Mouse (Mus musculus): ENCODE results near the gene Olfr1427. TPM values are rescaled to one million over a fixed set of nuclear protein-coding genes. Genes with fewer than 3 reads are reported as not detected.

Olfr1427 gene
- not detected for polyA plus RNA-seq (2014; fragmentation: Illumina TruSeq; extraction: RNeasy Lipid Tissue Mini Kit (QIAGEN cat#74804); ENCODE audit: low read depth, low replicate concordance)

GRCm38 (mm10) chr19:12103234-12103633 is at the start of gene Olfr1427:
Gene Olfr1427, minus strand, starts transcription at chr19:12103334.

GRCm38 (mm10) chr19:12123103-12123502 is 20.0 kb upstream of the Olfr1427 start, which contains the start of gene Olfr76:
Gene Olfr76, minus strand, starts transcription at chr19:12123203.

GRCm38 (mm10) chr19:12115797-12116196 is 12.7 kb upstream of the Olfr1427 start, which contains the start of gene Olfr1428:
Gene Olfr1428, minus strand, starts transcription at chr19:12115897.

GRCm38 (mm10) chr19:12091913-12092312 is 11.2 kb downstream of the Olfr1427 start, which contains the start of gene Olfr1426:
Gene Olfr1426, minus strand, starts transcription at chr19:12092013.

GRCm38 (mm10) chr19:12077631-12078030 is 25.5 kb downstream of the Olfr1427 start, which contains the start of gene Olfr1425:
Gene Olfr1425, minus strand, starts transcription at chr19:12077731.

GRCm38 (mm10) chr19:12062582-12062981 is 40.6 kb downstream of the Olfr1427 start, which contains the start of gene Olfr1424:
Gene Olfr1424, minus strand, starts transcription at chr19:12062682.

Other genes with a start within 250 kb of the Olfr1427 start
- not detected for gene Olfr1418, start 242.3 kb downstream of the Olfr1427 start, polyA plus RNA-seq (2014; fragmentation: Illumina TruSeq; extraction: RNeasy Lipid Tissue Mini Kit (QIAGEN cat#74804); ENCODE audit: low read depth, low replicate concordance)
- gene Olfr1419, start 228.2 kb downstream of the Olfr1427 start, polyA plus RNA-seq (2014; fragmentation: Illumina TruSeq; extraction: RNeasy Lipid Tissue Mini Kit (QIAGEN cat#74804); ENCODE audit: low read depth, low replicate concordance): not detected
- gene Olfr1420, start 216.8 kb downstream of the Olfr1427 start, polyA plus RNA-seq (2014; fragmentation: Illumina TruSeq; extraction: RNeasy Lipid Tissue Mini Kit (QIAGEN cat#74804); ENCODE audit: low read depth, low replicate concordance): not detected
- 35.1 TPM for gene Patl1, start 190.9 kb downstream of the Olfr1427 start, polyA plus RNA-seq (2014; fragmentation: Illumina TruSeq; extraction: RNeasy Lipid Tissue Mini Kit (QIAGEN cat#74804); ENCODE audit: low read depth, low replicate concordance)
- 38.0 TPM for gene Osbp, start 137.4 kb downstream of the Olfr1427 start, polyA plus RNA-seq (2014; fragmentation: Illumina TruSeq; extraction: RNeasy Lipid Tissue Mini Kit (QIAGEN cat#74804); ENCODE audit: low read depth, low replicate concordance)
- not detected for gene Olfr1423, start 62.0 kb downstream of the Olfr1427 start, polyA plus RNA-seq (2014; fragmentation: Illumina TruSeq; extraction: RNeasy Lipid Tissue Mini Kit (QIAGEN cat#74804); ENCODE audit: low read depth, low replicate concordance)
- gene Olfr1424, start 40.7 kb downstream of the Olfr1427 start, polyA plus RNA-seq (2014; fragmentation: Illumina TruSeq; extraction: RNeasy Lipid Tissue Mini Kit (QIAGEN cat#74804); ENCODE audit: low read depth, low replicate concordance): not detected
- not detected for gene Olfr1425, start 25.6 kb downstream of the Olfr1427 start, polyA plus RNA-seq (2014; fragmentation: Illumina TruSeq; extraction: RNeasy Lipid Tissue Mini Kit (QIAGEN cat#74804); ENCODE audit: low read depth, low replicate concordance)
- not detected for gene Olfr1426, start 11.3 kb downstream of the Olfr1427 start, polyA plus RNA-seq (2014; fragmentation: Illumina TruSeq; extraction: RNeasy Lipid Tissue Mini Kit (QIAGEN cat#74804); ENCODE audit: low read depth, low replicate concordance)
- not detected for gene Olfr1428, start 12.6 kb upstream of the Olfr1427 start, polyA plus RNA-seq (2014; fragmentation: Illumina TruSeq; extraction: RNeasy Lipid Tissue Mini Kit (QIAGEN cat#74804); ENCODE audit: low read depth, low replicate concordance)
- gene Olfr76, start 19.9 kb upstream of the Olfr1427 start, polyA plus RNA-seq (2014; fragmentation: Illumina TruSeq; extraction: RNeasy Lipid Tissue Mini Kit (QIAGEN cat#74804); ENCODE audit: low read depth, low replicate concordance): not detected
- not detected for gene Olfr1555-ps1, start 66.8 kb upstream of the Olfr1427 start, polyA plus RNA-seq (2014; fragmentation: Illumina TruSeq; extraction: RNeasy Lipid Tissue Mini Kit (QIAGEN cat#74804); ENCODE audit: low read depth, low replicate concordance)
- gene Olfr1431, start 97.3 kb upstream of the Olfr1427 start, polyA plus RNA-seq (2014; fragmentation: Illumina TruSeq; extraction: RNeasy Lipid Tissue Mini Kit (QIAGEN cat#74804); ENCODE audit: low read depth, low replicate concordance): not detected
- gene Olfr1432, start 129.3 kb upstream of the Olfr1427 start, polyA plus RNA-seq (2014; fragmentation: Illumina TruSeq; extraction: RNeasy Lipid Tissue Mini Kit (QIAGEN cat#74804); ENCODE audit: low read depth, low replicate concordance): not detected
- gene Olfr262, start 138.3 kb upstream of the Olfr1427 start, polyA plus RNA-seq (2014; fragmentation: Illumina TruSeq; extraction: RNeasy Lipid Tissue Mini Kit (QIAGEN cat#74804); ENCODE audit: low read depth, low replicate concordance): not detected
- not detected for gene Olfr235, start 157.7 kb upstream of the Olfr1427 start, polyA plus RNA-seq (2014; fragmentation: Illumina TruSeq; extraction: RNeasy Lipid Tissue Mini Kit (QIAGEN cat#74804); ENCODE audit: low read depth, low replicate concordance)
- not detected for gene Olfr1434, start 176.5 kb upstream of the Olfr1427 start, polyA plus RNA-seq (2014; fragmentation: Illumina TruSeq; extraction: RNeasy Lipid Tissue Mini Kit (QIAGEN cat#74804); ENCODE audit: low read depth, low replicate concordance)
- gene Olfr1436, start 195.8 kb upstream of the Olfr1427 start, polyA plus RNA-seq (2014; fragmentation: Illumina TruSeq; extraction: RNeasy Lipid Tissue Mini Kit (QIAGEN cat#74804); ENCODE audit: low read depth, low replicate concordance): not detected
- gene Olfr1437, start 221.8 kb upstream of the Olfr1427 start, polyA plus RNA-seq (2014; fragmentation: Illumina TruSeq; extraction: RNeasy Lipid Tissue Mini Kit (QIAGEN cat#74804); ENCODE audit: low read depth, low replicate concordance): not detected
- not detected for gene Olfr1438-ps1, start 232.6 kb upstream of the Olfr1427 start, polyA plus RNA-seq (2014; fragmentation: Illumina TruSeq; extraction: RNeasy Lipid Tissue Mini Kit (QIAGEN cat#74804); ENCODE audit: low read depth, low replicate concordance)

Data from sigmoid colon, adult 10 weeks (tissue).